Mouse (Mus musculus) testis, adult 2 months (tissue): Measurements from ENCODE around the gene Hbb-bh1.

Experiments used
- CTCF ChIP-seq: fragments of 200-500 bp; IDR thresholded peaks from 2 replicates; pipeline ENCODE4 v1.5.1; 2012; ENCODE audit warnings: low read depth, mild to moderate bottlenecking, inconsistent platforms, low read length, moderate library complexity; ENCODE audit not compliant: control insufficient read depth, insufficient read depth, insufficient replicate concordance
- POLR2A ChIP-seq: fragments of 200-500 bp; IDR thresholded peaks from 2 replicates; pipeline ENCODE4 v1.6.1; 2012; ENCODE audit warnings: low read depth, mild to moderate bottlenecking, inconsistent platforms, low read length, moderate library complexity; ENCODE audit not compliant: control insufficient read depth

- TF ChIP-seq CTCF (no peak), POLR2A (no peak)
Observed at GRCm38 (mm10) chr7:103861531-103861930, 18.6 kb upstream of the Hbb-bh1 start.
